Mouse (Mus musculus) spleen, adult 2 months (tissue): ENCODE data around the gene Slc25a26.

Experiments
- CTCF ChIP-seq: fragments of 200-500 bp; IDR thresholded peaks from 2 replicates; pipeline ENCODE4 v1.5.1; 2011; ENCODE audit warnings: mild to moderate bottlenecking, inconsistent platforms; ENCODE audit not compliant: insufficient read depth, insufficient read length, insufficient replicate concordance; ENCODE audit errors: extremely low read depth
- POLR2A ChIP-seq: fragments of 200-500 bp; IDR thresholded peaks from 2 replicates; pipeline ENCODE4 v1.6.1; 2011; ENCODE audit warnings: low read depth, low read length, inconsistent platforms

- TF ChIP-seq CTCF (no peak), POLR2A (no peak)
Measured at GRCm38 (mm10) chr6:94507921-94508320, 7.8 kb downstream of the Slc25a26 start.
